Mouse (Mus musculus) thymus, postnatal 14 days (tissue): Measurements from ENCODE around the gene Cd207.

Experiments
- DNase-seq: peaks from one replicate; pipeline ENCODE4 v3.0.0; 2021

Cd207 gene

DNA sequence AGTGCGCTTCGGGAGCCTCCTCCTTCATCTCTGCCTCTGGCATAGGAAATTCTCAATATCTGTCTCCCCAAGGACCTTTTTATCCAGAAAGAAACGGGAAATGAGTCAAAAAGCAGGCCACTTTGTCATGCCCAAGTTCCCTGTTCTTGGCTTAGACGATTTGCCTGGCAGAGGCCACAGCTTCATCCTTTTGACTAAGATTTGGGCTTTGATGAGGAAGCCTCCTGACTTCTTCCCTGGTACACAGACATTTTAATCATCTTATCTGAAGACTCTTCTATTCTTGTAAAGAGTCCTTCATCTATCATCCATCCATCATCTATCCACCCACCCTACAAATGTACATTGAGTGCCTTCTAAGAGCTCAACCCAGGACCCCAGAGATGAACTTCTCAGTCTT is at the start of gene Cd207:
Gene Cd207 (minus strand): TSS at position 101 of the 400 bp plus-strand sequence.
- no peak for DNase-seq

- no peak for DNase-seq
These were observed 49.5 kb upstream of the Cd207 start for GRCm38 (mm10) chr6:83727178-83727577.

- no peak for DNase-seq
These were observed 44.9 kb upstream of the Cd207 start for GRCm38 (mm10) chr6:83722526-83722925.

- no peak for DNase-seq
These were observed 39.4 kb upstream of the Cd207 start for GRCm38 (mm10) chr6:83717026-83717425.

DNA sequence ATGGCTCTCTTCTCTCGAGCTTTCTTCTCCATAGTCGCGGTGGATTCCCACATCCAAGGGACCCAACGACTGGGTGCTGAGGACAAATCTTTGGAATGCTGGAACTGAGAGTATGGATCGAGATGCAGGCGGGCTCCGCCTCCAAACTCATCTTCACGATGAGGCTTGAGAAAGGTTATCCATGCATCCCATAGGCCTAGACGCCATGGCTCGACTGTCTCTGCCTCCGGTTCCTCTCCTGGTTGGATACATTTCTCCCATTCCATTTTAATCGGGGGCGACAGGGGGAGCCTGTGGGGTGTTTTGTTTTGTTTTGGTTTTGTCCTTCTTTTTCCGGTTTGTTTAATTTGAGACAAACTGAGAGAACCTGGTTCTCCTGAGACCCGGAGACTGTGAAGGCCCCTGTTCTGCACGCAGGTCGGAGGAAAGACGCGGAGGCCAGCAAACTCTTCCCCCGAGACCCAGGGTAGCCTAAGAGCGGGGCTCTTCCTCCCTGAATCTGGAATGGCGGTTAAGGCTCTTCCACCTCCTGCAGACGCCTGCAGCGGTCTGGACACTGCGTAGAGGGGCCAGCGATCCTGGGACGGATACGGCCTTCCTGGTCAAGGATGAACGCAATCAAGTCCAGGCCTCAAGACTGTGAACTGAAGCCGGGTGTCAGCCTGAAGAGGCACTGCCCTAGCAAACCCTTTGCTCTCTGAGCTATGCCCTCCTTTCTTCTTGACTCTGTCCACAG is 38.0 kb upstream of the Cd207 start:
- DNase-seq, result no peak

- DNase-seq, result no peak
These were observed 36.8 kb upstream of the Cd207 start for GRCm38 (mm10) chr6:83714221-83715123.

- DNase-seq, result no peak
These were observed 35.8 kb upstream of the Cd207 start for GRCm38 (mm10) chr6:83713271-83714136.

GRCm38 (mm10) chr6:83711725-83712475 is 34.2 kb upstream of the Cd207 start:
- DNase-seq, result no peak

GRCm38 (mm10) chr6:83711067-83711675 is 33.5 kb upstream of the Cd207 start, which contains the start of gene Vax2:
Vax2 (plus strand) TSS chr6:83711264.
- peak; percentile 67 for DNase-seq

GRCm38 (mm10) chr6:83710361-83711066 is 32.9 kb upstream of the Cd207 start:
- no peak for DNase-seq

DNA sequence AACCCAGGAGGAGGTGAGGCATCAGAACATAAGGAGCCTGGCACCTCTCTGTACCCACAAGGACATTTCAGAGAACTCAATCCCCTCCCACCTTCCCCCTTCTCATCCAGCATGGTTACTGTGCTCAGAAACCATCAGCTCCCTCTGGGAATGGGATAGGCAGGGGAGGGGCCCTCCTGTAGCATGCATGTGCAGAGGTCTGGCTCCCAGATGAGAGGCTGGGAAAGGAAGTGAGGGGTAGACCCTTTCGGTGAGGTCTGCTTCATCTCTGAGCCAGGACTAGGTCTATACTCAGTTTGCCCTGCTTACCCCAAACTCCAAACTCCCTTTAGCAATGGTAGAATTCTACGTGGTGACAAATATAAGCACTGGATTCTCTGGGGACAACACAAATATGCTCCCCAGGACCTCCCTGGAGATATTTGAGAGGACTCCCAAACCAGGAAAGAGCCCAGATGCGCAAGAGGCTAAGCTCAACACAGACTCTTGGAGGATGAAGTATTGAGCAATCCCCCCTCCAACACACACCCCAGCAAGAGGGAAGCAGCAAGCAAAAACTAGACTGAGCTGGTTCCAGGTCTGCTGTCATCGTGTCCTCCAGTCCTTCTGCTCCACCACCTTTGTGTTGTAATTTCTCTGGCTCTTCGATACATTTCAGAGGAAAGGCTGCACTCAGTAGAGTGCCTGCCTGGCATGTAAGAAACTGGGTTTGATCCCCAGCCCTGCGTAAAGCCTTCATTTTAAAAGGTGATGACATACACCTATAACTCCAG is 30.3 kb upstream of the Cd207 start:
- DNase-seq, result no peak

DNA sequence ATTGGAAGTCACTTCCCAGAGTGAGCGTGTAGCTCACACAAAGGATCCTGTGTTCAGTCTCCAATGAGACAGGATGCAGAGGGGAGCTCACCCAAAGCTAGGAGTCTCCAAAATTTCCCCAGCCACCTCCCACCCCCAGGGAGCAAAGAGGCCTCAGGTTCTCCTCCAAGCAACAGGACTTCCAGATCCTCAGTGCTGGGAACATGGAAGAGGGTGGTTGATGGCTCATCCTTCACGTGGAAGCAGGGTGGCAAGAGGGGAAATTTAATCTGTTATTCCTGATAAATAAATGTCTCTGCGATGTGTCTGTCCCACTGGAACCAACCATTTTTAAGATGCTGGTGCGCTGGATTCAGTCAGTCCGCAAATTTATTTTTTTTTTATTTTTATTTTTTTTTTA is 27.0 kb upstream of the Cd207 start:
- no peak for DNase-seq

GRCm38 (mm10) chr6:83704294-83704693 is 26.6 kb upstream of the Cd207 start:
- no peak for DNase-seq

GRCm38 (mm10) chr6:83703722-83704078 is 26.0 kb upstream of the Cd207 start:
- DNase-seq, result no peak

DNA sequence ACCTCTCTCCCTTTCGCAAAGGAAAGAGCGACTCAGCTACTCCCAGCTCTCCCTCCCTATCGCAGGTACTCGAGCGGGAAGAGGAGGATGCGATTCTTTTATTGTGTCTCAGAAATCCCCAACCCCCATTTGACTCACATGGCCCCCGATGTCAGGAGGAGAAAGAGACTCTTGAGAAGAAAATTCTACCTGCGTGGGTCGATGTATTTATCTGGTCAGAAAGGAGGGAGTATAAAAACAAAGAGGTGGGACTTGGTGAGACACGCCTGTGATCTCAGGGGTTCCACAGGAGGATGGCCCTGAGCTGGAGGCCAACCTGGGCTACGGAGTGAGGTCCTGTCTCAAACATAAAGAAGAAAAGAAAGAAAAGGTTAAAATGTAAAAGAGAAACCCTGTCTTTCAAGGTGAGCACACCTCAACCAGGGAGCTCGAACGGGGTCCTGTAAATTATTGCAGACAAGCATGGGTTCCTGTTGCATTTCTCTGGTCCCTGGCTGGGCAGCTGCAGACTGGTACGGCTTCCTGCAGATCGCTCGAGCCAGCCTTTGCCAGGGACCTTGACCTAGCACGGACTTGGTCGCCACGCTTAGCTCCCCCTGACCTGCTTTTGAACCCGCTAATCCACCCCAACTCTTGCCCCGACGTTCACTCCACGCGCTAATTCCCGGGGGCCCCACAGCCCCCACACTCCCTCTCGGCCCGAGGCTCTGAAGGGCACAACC is 25.5 kb upstream of the Cd207 start:
- no peak for DNase-seq

- no peak for DNase-seq
These were observed 24.7 kb upstream of the Cd207 start for GRCm38 (mm10) chr6:83702146-83702999.

DNA sequence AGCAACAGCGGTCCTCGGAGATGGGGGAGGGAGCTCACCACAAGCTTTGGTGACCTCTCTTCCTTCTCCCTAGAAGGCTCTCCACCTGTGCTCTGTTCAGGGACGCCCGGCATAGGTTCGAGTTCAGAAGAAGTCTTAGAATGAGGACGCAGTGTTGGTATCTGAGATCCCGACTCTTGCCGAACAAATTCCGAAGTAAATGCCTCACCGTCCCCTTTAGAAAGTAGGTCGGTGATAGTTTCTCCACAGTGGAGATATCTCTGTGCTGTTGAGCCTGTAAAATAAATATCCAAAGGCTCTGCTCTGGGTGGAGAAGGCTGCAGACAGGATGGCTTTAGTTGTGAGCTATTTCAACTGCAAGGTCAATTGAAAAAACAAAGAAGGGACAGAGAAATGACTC is 23.3 kb upstream of the Cd207 start:
- no peak for DNase-seq

GRCm38 (mm10) chr6:83699971-83700370 is 22.3 kb upstream of the Cd207 start:
- no peak for DNase-seq

DNA sequence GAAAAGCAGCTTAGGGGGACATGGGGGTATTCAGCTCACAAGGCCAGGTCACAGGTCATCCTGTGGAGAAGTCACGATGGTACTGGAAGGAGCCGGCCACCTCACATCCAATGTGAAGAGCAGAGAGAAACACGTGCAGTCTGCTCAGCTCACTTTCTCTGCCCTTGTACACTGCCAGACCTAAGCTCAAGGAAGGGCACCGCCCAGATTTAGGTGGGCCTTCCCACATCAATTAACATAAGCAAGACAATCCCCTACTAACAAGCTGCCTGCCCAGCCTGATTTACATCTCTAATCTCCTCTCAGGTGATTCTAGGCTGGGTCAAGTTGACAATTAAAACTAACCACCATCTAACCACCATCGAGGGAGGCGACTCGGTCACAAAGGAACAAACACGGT is 20.3 kb upstream of the Cd207 start:
- DNase-seq, result no peak
